Mouse (Mus musculus): Measurements from ENCODE around the gene Asb3. TPM values are rescaled to one million over a fixed set of nuclear protein-coding genes. Genes with fewer than 3 reads are reported as not detected.

Gene Asb3
- polyA plus RNA-seq, 1 experiment from 2014 or later, result 9.0 TPM

Other genes with a start within 250 kb of the Asb3 start
- gene Acyp2, start 235.8 kb upstream of the Asb3 start, polyA plus RNA-seq (2015; fragmentation: Nextera tagmentation; extraction: Ambion mirVana), result 3.9 and 4.0 TPM in 2 replicates
- 7.4 and 7.8 TPM in 2 replicates for gene Psme4, start 113.7 kb upstream of the Asb3 start, polyA plus RNA-seq (2015; fragmentation: Nextera tagmentation; extraction: Ambion mirVana)
- gene Gpr75, start 58 bp upstream of the Asb3 start, polyA plus RNA-seq (2015; fragmentation: Nextera tagmentation; extraction: Ambion mirVana), result not detected in 2 replicates
- gene Erlec1, start 68.9 kb downstream of the Asb3 start, polyA plus RNA-seq (2015; fragmentation: Nextera tagmentation; extraction: Ambion mirVana), result 8.2 and 9.0 TPM in 2 replicates
- gene Chac2, start 100.9 kb downstream of the Asb3 start, polyA plus RNA-seq (2015; fragmentation: Nextera tagmentation; extraction: Ambion mirVana), result 53.3 and 56.7 TPM in 2 replicates